Mouse (Mus musculus): ENCODE data around the gene Stk17b. TPM values are rescaled to one million over a fixed set of nuclear protein-coding genes. Genes with fewer than 3 reads are reported as not detected.

The Stk17b gene
- total RNA-seq (2022) = 10 to 100 TPM in 3 of 4 experiments, 1 to 10 TPM in 1; 7.7 to 13.1 (median 11.4) TPM

DNA sequence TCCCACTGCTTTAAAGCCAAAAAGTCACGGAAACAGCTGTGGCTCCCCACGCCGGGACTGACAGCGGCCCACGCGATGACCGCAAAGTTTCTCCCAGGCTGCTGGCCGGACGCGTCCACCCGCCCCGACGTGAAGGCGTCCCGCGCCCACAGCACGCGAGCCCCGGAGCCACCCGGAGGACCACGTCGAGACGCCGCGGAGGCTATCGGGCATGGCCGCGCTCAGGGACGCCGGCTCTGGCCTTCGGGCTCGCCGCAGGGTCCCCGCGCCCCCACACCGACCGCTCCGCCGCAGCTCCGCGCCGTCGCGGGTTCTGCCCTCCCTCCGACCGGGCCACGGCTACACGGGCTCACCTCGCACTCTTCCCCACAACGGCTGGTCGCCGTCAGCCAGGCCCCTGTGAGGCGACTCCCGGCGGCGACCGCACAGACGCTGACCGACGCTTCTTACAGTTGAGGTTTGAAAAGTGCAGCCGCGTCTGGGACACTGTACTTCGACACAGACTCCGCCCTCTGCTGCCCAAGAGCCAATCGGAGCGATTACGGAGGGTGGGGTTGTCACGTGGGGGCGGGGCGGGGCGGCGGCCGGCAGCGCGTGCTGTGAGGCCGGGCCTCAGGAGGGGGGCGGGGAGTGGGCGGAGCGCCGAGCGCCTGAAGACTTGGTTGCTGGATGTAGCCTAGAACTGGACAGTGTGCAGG, at the start of gene Stk17b:
Gene Stk17b, minus strand, starts transcription at position 504 of the 698 bp plus-strand sequence.
- DNase-seq = peak; percentile 86

DNA sequence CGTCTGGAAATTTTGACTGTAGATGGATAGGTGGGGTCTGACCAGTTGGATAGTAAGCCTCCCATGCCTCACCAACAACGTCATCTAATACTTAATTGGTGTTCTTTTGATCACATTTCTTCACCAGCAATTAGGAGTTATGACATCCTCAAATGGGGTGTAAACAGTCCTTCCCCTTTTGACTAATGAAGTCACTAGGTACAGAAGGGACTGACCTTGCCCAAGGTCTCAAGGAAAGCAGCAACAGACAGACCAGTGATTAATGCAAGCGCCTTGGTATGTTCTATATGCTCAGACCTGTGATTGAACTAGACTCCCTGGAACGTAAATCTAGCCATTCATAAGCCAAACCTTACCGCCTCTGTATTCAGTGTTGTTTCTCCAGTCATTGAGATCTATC, 45.3 kb upstream of the Stk17b start:
- no peak for DNase-seq

DNA sequence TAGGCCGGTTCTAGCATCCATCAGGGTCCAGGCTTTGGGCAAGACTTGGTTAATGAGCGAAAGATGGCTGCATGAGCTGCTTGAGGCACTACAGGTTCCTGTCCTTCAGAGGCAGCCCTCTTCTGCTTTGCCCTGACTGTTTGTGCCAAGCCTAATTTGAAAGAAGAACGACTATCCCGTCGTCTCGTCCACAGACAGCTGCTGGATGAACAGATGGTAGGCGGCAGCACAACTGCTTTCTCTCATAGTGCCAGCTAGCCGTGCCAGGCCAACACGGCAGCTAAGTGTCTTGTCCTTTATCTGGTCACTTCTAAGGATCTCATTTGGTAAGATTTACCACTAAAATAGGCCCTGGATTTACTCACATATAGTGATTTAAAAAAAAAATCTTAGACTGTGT, 44.1 kb upstream of the Stk17b start:
- DNase-seq = no peak

- no peak for DNase-seq
Measured at GRCm38 (mm10) chr1:53824446-53825337, 39.7 kb upstream of the Stk17b start.

DNA sequence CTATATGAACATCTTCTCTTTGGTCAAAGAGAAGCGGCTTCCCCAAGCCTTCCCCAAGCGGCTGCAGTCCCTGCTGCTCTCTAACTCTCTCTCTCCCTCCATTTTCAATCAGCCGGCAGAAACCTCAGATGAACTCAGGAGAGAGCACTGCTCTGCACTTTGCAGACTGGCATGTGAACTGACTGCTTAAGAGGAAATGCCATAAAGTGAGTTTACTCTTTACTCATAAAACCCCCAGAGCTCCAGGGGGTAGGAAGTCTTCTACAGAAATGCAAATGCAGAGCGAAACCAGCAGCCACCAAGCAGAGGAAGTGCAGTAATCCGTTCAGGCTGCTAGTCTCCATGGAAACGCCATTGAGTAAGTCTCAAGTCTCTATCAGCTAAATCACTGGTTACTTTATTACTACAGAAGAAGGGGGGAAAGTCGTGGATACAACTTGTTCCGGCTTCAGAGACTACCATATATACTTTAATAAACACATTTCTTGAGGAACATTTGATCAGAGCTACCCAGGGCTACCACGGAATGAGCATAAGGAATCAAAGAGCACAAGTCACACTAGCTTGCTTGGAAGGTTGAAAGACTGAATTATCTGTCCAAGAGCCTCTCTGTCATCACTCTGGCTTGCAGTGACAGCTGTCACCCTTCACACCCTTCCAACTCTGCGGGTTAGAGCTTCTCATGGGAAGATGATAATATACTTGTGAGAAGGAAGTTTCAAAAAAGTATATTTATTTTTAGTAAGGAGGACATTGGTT, 38.8 kb upstream of the Stk17b start:
- peak; percentile 7 for DNase-seq

- no peak for DNase-seq
Measured at GRCm38 (mm10) chr1:53821983-53822382, 37.0 kb upstream of the Stk17b start.

DNA sequence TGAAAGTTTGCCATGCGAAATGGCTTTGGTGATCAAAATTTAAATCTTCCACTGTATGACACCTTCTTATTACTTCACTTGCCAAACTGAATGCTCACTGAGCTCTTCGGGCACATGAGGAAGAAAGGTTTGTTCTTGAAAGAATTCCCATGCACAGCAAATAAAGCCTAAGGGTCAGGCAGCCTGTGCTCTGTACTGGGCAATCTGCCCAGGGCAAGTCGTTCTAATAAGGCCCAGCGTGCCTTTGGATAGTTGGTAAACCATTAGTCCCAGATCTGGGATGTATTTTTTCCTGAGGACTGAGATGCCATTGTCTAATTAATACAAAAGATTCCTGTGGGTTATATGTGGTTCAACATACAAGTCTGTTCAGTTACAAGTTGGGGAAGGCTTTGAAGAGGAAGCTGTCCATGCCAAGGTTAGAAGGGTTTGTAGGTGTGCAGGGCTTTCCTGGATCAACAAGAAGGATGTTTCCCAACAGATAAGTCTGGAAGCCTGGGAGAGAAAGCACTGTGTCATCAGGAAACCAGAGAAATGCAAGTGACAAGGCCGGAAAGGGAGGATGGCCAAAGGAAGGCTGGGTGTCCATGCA, 35.1 kb upstream of the Stk17b start:
- no peak for DNase-seq

- no peak for DNase-seq
Measured at GRCm38 (mm10) chr1:53818072-53818862, 33.2 kb upstream of the Stk17b start.

- no peak for DNase-seq
Measured at GRCm38 (mm10) chr1:53816353-53816752, 31.3 kb upstream of the Stk17b start.

GRCm38 (mm10) chr1:53814077-53814705, 29.2 kb upstream of the Stk17b start:
- no peak for DNase-seq

- no peak for DNase-seq
Measured at GRCm38 (mm10) chr1:53811919-53812318, 26.9 kb upstream of the Stk17b start.

- no peak for DNase-seq
Measured at GRCm38 (mm10) chr1:53808229-53808628, 23.2 kb upstream of the Stk17b start.

GRCm38 (mm10) chr1:53797811-53798210, 12.8 kb upstream of the Stk17b start:
- no peak for DNase-seq

DNA sequence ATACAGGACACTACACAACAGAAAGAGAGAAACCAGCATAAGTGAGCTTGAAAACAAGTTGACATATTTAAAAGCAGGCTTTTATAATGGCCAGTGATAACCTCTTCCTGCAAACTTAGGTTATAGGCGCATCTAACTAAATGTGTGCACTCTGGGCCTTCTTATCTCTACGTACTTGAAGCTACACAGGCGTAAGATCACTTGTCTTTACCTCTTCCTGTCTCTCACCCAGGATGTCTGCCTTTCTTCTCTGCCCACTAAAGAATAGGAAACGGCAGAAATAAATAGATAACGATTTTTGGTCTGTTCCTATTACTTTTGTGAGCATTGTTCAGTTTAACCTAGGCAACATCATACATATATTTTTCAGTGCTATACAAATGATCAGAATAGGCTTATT, 12.1 kb upstream of the Stk17b start:
- no peak for DNase-seq

- no peak for DNase-seq
Measured at GRCm38 (mm10) chr1:53796271-53796670, 11.2 kb upstream of the Stk17b start.

GRCm38 (mm10) chr1:53795591-53795990, 10.6 kb upstream of the Stk17b start:
- no peak for DNase-seq

- no peak for DNase-seq
Measured at GRCm38 (mm10) chr1:53795081-53795480, 10.1 kb upstream of the Stk17b start.

GRCm38 (mm10) chr1:53794279-53794678, 9.3 kb upstream of the Stk17b start:
- no peak for DNase-seq

GRCm38 (mm10) chr1:53791343-53791742, 6.3 kb upstream of the Stk17b start:
- no peak for DNase-seq

- peak; percentile 7 for DNase-seq
Measured at GRCm38 (mm10) chr1:53784291-53784720, 718 bp downstream of the Stk17b start.

DNA sequence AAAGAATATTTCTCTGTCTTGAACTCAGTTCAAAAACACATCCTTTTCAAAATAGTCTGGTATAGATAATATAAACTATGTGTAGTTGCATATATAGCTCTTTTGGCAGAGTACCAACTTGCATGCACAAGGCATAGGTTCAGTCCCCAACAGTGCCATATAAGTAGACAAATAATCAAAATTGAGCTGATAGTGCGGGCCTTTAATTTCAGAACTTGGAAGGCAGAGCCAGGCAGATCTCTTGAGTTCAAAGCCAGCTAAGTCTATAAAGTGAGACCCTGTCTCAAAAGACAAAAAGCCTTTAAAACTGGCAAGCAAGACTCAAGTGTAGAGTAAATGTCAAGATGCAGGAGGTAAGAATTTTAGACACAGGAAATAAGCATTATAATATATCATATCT, 2.1 kb downstream of the Stk17b start:
- no peak for DNase-seq
